Mouse (Mus musculus): Measurements from ENCODE around the gene Gad2. TPM values are rescaled to one million over a fixed set of nuclear protein-coding genes. Genes with fewer than 3 reads are reported as not detected.
A peak's percentile ranks its signal among the peaks of the same experiment; 100 is the strongest.

Gad2 gene
- not detected in 2 replicates for total RNA-seq (2015; ENCODE audit: low replicate concordance)
- 0.51 TPM in 1 of 2 replicates, not detected in the other for total RNA-seq (2017; ENCODE audit: low replicate concordance)

- ATAC-seq (replicated peaks; ENCODE audit: low FRiP score, poor library complexity, severe bottlenecking) = no peak
These were observed at the start of gene Gad2 for GRCm38 (mm10) chr2:22621828-22622731. Gene Gad2 (plus strand): TSS chr2:22622205.

DNA sequence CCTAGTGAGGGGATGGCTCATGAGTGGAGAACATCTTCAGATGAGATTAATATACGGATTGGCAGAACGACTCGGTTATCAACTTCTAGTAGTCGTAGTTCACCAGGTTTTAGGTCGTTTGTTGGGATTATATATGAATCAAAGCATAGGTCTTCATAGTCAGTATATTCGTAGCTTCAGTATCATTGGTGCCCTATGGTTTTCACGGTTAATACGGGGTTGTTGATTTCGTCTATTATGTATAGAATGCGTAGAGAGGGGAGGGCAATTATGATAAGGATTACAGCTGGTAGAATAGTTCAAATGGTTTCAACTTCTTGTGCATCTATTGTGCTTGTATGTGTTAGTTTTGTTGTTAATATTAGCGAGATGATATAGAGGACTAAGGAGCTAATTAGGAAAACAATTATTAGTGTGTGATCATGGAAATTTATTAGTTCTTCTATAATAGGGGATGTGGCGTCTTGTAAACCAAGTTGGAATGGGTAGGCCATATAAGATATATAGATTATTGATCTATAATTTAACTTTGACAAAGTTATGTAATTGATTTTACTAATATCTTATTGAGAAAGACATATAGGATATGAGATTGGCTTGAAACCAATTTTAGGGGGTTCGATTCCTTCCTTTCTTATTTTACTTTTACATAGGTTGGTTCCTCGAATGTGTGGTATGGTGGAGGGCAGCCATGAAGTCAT, 34.4 kb upstream of the Gad2 start:
- peak; percentile 70 for ATAC-seq (replicated peaks; ENCODE audit: low FRiP score, poor library complexity, severe bottlenecking)

GRCm38 (mm10) chr2:22588170-22588541, 33.8 kb upstream of the Gad2 start:
- peak; percentile 2 for ATAC-seq (replicated peaks; ENCODE audit: low FRiP score, poor library complexity, severe bottlenecking)

GRCm38 (mm10) chr2:22588673-22589381, 33.2 kb upstream of the Gad2 start:
- ATAC-seq (replicated peaks; ENCODE audit: low FRiP score, poor library complexity, severe bottlenecking) = peak; percentile 64

GRCm38 (mm10) chr2:22589382-22590205, 32.4 kb upstream of the Gad2 start:
- ATAC-seq (replicated peaks; ENCODE audit: low FRiP score, poor library complexity, severe bottlenecking) = peak; percentile 68

DNA sequence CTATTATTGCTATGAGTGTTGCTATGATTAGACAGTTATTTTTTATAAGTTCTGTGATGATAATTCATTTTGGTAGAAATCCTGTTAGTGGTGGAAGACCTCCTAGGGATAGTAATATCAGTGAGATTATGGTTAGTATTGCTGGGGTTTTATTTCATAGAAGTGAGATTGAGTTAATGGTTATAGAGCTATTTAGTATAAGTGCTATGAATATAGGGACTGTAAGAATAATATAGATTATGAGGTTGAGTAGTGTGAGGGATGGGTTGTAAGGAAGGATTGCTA, 31.9 kb upstream of the Gad2 start:
- ATAC-seq (replicated peaks; ENCODE audit: low FRiP score, poor library complexity, severe bottlenecking) = no peak

DNA sequence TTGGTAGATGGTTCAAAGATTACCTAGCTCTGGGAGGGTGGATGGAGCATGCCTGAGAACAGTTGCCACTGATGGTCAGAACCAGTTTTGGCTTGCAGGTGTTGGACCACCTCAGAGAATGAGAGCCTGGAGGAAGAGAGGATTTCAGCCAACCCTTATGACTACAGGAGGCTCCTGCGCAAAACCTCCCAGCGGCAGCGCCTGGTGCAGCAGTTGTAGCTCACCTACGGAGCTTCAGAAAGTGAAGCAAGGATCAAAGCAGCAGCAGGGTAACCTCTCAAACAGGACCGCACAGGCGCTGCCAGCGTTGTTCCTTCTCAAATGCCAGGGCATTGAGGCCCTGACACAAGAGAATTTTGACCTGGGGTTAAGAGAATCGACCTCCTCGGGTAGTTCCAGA, 4.1 kb upstream of the Gad2 start:
- no peak for ATAC-seq (replicated peaks; ENCODE audit: low FRiP score, poor library complexity, severe bottlenecking)

DNA sequence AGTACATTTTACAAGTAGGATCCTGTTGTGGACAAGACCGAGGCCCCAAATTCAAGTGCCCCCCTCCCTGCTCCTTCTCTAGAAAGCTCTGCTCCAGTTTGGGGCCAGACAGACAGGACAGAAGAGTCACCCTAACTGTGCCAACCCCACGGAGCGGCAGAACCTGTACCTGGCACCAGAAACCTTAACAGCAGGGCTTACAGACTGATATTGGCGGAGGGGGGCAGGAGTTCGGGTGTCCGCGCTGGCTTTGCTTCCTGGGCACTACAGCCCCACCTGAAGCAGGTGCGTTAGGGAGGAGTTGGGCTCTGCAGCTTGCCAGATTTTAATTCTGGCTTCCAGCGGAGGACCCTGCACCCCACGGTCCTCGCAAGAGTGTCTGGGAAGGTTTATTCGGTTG, 2.6 kb upstream of the Gad2 start:
- no peak for ATAC-seq (replicated peaks; ENCODE audit: low FRiP score, poor library complexity, severe bottlenecking)

DNA sequence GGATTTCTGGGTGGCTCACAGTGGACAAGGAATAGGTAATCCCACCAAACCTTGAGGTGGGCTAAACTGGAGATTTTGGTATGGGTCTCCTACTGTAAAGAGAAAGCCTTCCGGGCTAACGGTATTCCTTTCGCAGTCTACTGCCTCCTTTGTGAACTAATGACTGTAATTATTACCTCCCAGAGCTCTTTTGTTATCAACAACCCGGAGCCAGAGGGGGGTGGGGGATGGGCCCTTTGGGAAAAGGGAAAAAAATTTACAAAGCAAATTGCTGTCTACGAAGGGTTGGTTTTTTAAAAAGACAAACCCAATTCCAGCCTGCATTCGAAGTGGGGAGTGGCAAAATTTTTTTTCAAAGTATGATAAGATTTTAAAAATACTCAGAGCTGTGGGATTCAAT, 2.0 kb upstream of the Gad2 start:
- ATAC-seq (replicated peaks; ENCODE audit: low FRiP score, poor library complexity, severe bottlenecking) = no peak

GRCm38 (mm10) chr2:22620534-22620933, 1.5 kb upstream of the Gad2 start:
- ATAC-seq (replicated peaks; ENCODE audit: low FRiP score, poor library complexity, severe bottlenecking) = no peak

DNA sequence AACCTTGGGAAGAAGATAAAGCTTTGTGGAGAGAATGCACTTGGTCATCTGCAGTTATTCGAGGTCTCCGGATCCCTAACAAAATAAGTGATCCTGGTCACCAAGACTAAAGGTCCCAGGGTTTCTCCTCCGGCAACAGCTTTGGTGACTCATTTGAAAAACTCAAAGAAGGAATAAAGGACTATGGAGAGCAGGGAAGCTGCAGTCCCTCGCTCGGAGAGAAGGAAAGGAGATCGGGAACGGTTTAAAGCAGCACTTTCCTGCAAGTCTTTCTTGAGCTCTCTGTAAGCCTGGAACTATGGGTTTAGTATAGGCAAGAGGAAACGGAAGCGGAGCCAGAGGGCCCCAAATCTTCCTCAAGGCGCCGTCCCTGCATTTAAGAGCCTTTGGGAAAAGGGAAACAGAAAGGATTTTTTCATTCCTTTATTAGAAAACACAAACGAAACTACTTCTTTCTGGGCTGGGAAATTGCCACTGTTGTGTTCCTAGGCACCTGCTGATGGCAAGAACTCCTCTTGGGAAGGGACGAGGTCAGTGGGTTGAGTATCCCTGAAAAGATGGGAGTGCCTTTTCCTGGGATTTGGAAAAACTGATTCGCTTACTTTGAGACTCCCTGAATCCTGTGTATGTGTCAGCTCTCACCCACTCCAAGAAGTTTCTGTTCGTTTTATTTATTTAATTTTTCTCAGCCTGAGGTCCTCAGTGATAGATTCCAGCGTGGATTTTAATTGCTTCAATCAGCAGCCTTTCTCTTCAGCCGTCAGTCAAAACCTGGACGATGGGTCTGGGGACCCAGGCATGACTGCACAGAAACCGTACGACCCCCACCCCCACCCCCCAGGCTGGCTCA, 802 bp upstream of the Gad2 start:
- ATAC-seq (replicated peaks; ENCODE audit: low FRiP score, poor library complexity, severe bottlenecking) = no peak

DNA sequence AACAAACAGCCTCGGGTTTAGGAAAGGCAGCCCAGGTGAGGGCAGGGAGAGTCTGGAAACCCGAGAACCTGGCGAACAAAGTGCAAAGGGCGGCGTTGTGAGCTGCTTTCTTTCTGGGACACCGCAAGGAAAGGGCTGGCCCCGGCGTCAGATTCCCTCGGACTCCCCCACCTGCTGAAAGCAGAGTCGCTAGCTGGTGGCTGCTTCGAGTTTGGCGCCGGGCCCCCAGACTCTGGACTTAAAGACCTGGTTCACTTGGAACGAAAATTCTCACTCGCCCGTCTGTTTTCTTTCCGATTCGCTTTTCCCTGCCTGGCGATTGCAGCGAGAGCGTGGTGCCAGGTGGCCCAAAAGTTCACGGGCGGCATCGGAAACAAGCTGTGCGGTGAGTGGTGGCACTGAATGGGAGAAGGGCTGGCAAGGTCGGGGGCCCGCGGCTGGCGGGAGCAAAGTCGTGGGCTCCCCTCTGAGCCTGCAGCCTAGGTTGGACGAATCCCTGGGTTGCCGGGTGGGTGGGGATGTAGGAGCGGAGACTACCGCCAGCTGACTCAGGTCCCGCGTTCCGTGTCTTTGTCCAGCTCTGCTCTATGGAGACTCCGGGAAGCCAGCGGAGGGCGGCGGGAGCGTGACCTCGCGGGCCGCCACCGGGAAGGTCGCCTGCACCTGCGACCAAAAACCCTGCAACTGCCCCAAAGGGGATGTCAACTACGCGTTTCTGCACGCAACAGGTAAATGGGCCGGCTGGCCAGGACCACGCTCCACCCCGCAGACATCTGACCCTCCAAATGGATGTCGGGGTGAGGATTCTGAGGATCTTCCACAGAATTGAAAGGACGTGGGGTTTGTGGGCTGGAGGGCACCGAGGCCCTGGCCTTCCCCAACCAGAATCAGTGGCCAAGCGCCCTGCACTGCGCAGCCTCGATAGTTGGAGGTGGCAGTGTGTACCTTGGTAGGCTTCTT, 1.4 kb downstream of the Gad2 start:
- no peak for ATAC-seq (replicated peaks; ENCODE audit: low FRiP score, poor library complexity, severe bottlenecking)

DNA sequence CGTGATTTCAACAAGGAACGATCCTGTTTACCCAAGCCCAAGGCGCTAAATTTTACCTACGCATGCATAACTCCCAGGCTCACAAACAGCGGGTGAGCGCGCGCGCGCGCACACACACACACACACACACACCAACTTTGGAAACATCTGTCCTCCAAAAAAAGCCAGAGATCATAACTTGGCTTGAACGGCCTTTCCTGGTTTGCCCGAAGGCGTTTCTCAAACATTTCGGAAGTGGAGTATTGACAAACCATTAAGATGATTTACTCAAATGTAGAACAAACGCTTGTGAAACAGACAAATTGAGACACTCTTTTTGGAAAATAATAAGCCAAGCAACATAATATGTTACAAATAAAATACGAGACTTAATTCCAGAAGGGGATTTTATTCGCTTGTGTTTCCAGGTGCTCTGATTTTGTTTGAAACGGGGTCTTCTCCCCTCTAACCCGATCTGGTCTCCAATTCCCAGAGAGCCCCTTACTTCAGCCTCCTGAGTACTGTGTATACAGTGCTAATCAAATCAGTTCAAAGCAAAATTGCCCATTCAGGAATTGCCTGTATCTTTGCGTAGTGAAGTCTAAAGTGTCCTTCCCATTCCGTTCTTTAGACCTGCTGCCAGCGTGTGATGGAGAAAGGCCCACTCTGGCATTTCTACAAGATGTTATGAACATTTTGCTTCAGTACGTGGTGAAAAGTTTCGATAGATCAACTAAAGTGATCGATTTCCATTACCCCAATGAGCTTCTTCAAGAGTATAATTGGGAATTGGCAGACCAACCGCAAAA, 2.4 kb downstream of the Gad2 start:
- ATAC-seq (replicated peaks; ENCODE audit: low FRiP score, poor library complexity, severe bottlenecking) = no peak

DNA sequence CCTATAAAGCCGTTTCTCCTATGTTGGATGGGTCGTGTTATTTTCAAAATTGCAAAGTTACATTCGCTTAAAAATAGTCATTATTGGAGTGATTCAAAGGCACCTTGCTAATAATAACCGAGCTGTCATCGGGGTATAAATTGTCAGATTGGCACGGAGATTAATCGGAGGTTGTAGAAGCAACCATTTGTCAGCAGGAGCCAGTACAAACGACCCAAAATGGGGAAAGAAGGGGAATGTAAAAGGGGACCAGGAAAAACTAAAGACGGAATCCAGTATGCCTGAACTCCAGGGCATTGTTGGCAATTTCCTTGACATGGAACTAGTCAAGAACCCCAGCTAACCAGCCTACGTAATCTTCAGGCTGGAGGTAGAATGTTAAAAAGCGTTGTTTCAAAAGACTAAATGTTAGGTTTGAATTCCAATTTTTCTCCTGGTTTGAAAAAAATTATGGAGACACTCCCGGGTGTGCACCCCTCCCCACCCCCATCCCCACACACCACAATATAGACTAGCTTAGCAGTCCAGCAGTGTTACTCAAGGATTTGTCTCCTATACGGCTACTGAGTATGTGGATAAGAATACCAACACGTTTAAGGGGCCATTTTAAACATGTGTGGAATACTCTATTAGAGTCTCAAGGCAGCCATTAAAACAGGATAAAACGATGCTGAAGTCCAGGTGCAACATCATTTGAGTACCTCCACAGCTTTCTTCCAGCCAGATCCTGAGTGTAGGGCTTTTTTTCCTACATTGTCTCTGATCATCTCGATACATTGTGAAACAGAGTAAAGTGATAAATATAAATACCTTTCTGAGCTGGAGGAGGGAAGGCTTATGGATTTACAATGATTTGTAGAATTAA, 3.3 kb downstream of the Gad2 start:
- no peak for ATAC-seq (replicated peaks; ENCODE audit: low FRiP score, poor library complexity, severe bottlenecking)

- no peak for ATAC-seq (replicated peaks; ENCODE audit: low FRiP score, poor library complexity, severe bottlenecking)
These were observed 5.2 kb downstream of the Gad2 start for GRCm38 (mm10) chr2:22627147-22627666.
